Mouse (Mus musculus) gastrocnemius, postnatal 36 days (tissue): ENCODE measurements around the gene Ypel1. TPM values are rescaled to one million over a fixed set of nuclear protein-coding genes. Genes with fewer than 3 reads are reported as not detected.

ENCODE experiments used
- microRNA-seq, 2 experiments: library from miRNA; unstranded; fragments of <30 nt; microRNA quantifications; one replicate each; pipeline ENCODE4 v1.2.0; 2021
- total RNA-seq, 2 experiments: library from RNA; stranded (reverse); gene quantifications; 2 replicates each; pipeline ENCODE4 v1.2.3; 2021

Gene Ypel1
- total RNA-seq, 2 experiments from 2014 or later = 0.69 to 0.94 TPM

Small RNAs within 50 kb of the gene (microRNA-seq; reads per million reads assigned to microRNA genes)
- 39.4 to 54.2 reads per million in 2 experiments for gene Mir130b
- gene Mir301b = 1.5 to 2.1 reads per million in 2 experiments

Other genes starting within 250 kb of the Ypel1 start
- gene Spag6l, start 240.2 kb upstream of the Ypel1 start, total RNA-seq = not detected
- gene Igll1, start 205.7 kb upstream of the Ypel1 start, total RNA-seq = not detected
- 10 to 100 TPM; 17.3 to 20.0 TPM for gene Top3b, start 199.0 kb upstream of the Ypel1 start, total RNA-seq
- not detected for gene Vpreb1, start 198.9 kb upstream of the Ypel1 start, total RNA-seq
- gene Ppm1f, start 173.2 kb upstream of the Ypel1 start, total RNA-seq = 10 to 100 TPM; 11.1 to 11.8 TPM
- gene Mapk1, start 86.3 kb upstream of the Ypel1 start, total RNA-seq = 10 to 100 TPM; 87.9 to 89.5 TPM
- 10 to 100 TPM; 23.2 to 29.4 TPM for gene Ppil2, start 41.6 kb downstream of the Ypel1 start, total RNA-seq
- under 1 TPM in 1 of 2 experiments, not detected in 1; 0.92 TPM for gene 2610318N02Rik, start 55.5 kb downstream of the Ypel1 start, total RNA-seq
- gene Sdf2l1, start 62.7 kb downstream of the Ypel1 start, total RNA-seq = 1 to 10 TPM; 3.8 to 4.8 TPM
- gene Ydjc, start 74.9 kb downstream of the Ypel1 start, total RNA-seq = under 1 TPM in 1 of 2 experiments, not detected in 1; 0.20 TPM
- gene Ccdc116, start 77.5 kb downstream of the Ypel1 start, total RNA-seq = under 1 TPM in 1 of 2 experiments, not detected in 1; 0.26 TPM
- 100 to 1,000 TPM; 130 to 135 TPM for gene Ube2l3, start 133.0 kb downstream of the Ypel1 start, total RNA-seq
- gene Rimbp3, start 138.9 kb downstream of the Ypel1 start, total RNA-seq = not detected
- 1 to 10 TPM; 1.1 to 1.3 TPM for gene Hic2, start 163.9 kb downstream of the Ypel1 start, total RNA-seq
- 1 to 10 TPM in 1 of 2 experiments, under 1 TPM in 1; 0.91 to 1.4 TPM for gene Tmem191c, start 206.4 kb downstream of the Ypel1 start, total RNA-seq